Mouse (Mus musculus): ENCODE measurements at regions not wholly inside any gene's neighbourhood (a gene's known extent, or its start where the extent isn't known, plus 50 kb on each side); places are given as distances from the start of the nearest gene placed in this dataset.

DNA sequence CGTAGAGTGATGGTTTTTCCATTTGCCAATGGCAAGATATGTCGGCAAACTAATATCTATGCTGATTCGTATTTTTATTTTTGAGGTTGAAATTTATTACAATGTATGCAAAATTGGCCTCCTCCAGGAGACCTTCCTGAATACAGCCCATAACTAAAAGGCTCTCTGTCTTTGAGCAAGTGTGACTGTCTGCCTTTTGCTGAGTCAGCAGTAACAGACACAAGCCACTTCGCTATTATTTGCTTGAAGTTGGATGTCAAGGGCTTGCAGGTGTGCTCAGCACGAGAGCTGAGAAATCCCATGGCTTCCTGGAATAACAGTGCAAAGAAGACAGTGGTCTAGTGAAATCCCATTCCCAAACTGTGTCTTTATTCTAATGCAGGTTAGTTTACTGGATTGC, 56.9 kb downstream of the Dmrt2 start:
- no peak for DNase-seq

DNA sequence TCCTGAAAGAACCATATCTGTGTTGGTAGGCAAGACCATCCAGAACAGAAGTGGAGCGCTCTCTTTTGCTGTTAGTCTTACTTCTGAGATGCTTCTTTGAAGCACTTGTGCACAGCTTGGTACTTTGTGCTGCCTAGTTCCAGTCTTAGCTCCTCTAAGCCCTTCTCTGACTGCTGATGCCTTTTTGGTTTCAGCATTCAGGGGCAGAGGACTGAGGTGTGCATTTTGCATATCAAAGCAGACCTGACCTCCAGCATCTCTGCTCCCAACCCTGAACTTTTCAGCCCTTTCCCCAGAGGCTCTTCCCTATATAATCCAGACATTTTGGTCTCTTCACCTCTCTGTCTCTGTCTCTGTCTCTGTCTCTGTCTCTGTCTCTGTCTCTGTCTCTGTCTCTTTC, 57.4 kb downstream of the Dmrt2 start:
- no peak for DNase-seq

DNA sequence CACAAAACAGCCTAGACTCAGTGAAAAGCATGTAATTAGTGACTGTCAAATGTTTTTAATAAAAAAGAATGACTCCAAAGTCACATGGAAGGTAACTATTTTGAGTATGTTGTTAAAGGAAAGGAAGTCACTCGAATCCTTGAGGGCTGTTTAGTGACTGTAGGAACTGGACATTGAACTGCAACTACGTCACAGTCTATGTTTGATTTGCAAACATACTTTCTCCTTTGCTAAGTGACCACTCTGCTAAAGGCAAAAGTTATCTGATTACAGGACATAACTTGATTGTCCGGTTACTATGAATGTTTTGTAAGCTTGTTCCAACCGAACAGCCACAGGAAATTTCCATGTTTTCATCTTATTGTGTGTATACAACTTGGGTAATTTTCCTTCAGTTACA, 106.2 kb downstream of the Dmrt2 start:
- no peak for DNase-seq

DNA sequence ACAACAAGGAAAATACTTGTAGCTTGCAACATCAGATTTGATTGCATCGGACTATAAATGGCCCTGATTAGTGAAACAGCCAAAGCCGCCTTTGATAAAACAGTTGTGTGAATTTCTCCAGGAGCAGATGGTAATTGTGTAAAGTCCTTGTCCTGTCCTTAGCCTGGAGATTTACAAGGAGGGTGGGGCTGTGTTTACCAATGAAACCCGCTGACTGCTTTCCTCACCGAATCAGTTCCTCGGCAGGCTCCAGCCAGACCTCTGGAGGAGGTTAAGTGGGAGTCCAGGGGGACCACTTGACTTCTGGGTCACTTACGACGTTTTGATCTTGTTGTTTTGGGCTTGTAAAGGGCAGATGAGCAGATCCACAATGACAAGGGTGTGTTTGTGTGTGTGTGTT, 107.1 kb downstream of the Dmrt2 start:
- DNase-seq, result no peak

DNA sequence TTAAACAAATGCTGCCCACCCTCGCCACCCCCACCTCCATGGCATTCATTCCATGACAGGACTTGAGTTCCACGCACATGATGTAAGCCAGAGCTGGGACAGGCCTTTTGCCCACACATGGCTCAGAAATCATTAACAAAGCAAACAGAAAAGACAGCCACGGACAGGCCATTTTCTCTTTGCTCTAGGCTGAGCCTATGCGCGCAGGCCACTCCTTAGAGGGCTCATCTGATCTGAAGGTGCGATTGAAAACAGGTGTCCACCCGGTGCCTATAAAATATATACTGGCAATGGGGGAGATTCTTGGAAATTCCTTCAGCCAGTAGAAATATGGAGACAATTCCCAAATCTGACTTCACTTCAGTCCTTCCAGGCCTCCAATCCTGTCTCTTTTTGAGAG, 109.1 kb downstream of the Dmrt2 start:
- no peak for DNase-seq

DNA sequence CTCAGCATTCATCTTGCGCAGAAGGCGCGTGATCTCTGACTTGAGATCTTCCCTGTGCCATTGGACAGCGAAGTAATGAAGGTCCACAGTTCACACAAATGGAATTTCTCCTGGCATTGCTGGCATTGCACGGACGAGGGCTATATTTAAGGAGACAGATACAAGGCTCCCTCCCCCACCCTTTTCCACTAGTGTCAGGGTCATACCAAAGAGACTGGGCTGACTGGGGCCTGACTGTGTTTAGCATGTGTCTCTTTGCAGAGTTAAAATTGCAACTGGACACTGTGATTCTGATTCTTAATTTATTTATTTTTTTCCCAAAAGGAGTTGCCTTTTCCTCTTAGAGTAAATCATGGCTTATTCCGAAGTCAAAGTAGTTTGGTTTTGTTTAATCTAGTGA, 130.5 kb downstream of the Dmrt2 start:
- DNase-seq, result no peak

DNA sequence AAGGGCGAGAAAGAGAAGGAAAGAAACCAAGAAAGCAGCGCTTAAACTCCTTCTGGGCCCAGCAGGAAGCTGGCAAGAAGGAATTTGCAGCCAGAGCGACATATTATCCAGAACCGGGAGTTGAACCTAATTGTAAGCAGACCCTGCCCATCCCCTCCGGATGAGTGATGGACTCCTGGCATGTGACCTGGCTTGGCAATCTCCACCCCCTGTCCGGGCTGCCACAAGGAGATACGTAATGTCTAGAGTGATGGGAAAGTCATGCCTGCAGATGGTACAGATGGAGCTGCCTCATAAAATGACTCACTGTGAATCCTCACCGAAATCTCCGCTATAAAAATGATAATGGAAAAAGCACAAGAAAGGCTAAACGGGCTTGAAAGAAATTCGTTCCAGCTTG, 133.1 kb downstream of the Dmrt2 start:
- peak; percentile 64 for DNase-seq

DNA sequence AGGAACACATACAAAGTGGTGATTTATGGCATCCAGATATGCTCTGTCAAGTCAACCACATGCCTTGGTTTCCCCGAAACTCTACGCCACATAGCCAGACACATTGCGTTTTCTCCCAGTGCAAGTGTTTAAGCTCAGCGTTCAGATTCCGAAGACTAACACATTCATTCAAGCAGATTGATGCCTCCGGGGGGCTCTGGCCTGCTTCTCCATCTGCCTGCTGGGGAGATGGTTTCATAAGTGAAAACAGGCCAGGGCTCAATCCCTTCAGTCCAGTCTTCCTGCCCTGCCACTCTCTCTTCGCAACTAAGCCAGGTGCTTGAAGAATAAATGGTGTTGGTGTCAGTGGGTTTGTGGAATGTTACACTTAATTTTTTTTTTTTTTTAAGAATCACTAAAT, 141.4 kb downstream of the Dmrt2 start:
- peak; percentile 25 to 50 for DNase-seq

DNA sequence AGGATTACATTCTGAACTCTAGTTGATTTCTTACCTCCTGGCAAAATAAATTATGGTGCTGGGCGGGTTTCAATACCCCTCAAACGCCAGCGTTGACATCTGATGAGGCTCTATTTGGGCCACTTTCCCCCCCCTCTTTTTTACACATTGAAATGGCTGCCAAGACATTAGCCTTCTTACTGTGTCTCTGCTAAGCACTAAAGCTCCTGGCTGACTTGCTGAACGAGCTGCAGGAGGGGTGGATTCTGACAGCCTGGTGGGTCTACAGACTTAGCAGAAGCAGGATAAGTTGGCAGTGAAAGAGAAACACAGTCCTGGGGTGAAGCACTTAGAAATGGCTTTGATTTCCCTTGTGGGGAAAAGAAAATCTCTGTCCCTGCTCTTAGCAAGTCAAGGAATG, 172.9 kb downstream of the Dmrt2 start:
- DNase-seq, result no peak

DNA sequence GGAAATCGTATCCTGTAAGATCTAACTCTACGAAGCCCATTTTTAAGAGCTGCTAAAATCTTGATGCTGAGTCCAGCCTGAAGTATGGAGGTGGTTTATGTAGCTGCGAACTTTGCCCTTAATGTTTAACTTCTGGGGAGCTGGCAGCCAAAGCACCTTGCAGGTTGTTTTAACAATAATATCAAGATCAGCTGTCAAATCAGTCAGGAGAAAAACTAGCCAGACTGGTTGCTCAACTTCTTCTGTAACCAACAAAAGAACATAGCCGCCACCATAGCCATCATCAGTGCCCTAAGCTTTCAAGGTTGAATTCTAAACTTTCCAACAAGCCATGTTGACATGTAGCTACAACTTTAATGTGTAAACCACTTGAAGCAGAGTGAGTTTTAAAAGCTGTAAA, 184.1 kb downstream of the Dmrt2 start:
- DNase-seq, result no peak

DNA sequence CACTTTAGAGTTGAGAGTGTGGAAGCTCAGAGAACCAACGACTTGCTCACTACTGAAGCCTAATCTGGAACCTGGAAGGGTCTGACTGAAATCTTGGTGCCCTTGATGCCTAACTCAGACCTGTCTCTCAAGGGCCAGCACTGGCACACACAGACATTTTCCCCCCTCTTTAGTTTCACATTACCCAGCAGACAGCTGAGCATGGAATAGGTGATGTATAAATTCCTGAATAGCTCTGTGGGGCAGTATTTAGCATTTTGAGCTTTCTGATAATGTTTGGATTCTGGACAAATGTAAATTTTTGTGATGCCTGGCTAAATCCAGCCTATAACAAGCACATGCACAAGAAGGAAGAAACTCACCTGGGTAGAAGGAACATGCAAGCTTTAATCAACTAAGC, 191.1 kb downstream of the Dmrt2 start:
- DNase-seq, result no peak

DNA sequence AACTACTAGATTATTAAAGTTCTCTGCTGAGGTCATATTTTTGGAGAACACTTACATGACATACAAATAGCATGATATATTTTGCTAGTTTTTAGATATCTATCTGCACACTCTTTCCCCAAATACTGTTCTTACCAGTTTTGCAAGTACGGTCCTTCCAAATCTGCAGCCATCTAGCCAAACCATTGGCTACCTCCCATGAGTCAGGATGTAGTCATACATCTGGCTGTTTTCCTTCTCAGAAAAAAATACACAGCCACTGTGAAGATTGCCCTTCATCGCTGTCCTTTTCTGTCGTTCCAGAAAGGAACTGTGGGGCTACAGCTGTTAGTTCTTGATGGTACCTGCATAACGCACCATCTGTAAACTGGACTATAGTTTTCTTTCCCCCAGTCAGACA, 234.5 kb downstream of the Dmrt2 start:
- DNase-seq, result no peak

DNA sequence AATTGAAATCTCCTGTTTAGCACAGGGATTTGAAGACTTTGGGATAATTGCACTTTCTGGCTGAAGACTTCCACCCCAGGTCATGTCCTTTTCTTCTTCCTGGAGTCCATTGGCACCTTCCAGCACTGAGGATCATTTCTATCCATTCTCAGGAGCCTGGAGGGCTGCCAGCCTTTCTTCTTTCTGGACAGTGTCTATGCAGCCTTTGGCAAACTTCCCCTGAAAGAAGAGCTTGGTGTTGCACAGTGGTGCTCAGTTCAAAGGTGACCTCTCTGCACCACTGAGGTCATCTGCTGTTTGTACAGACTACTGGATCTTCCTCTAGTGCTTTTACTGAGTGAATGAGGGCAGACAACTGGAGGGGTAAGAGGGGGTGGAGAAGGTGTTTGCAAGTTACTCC, 249.8 kb downstream of the Dmrt2 start:
- DNase-seq, result peak in 1 of 2 experiments; percentile 6

DNA sequence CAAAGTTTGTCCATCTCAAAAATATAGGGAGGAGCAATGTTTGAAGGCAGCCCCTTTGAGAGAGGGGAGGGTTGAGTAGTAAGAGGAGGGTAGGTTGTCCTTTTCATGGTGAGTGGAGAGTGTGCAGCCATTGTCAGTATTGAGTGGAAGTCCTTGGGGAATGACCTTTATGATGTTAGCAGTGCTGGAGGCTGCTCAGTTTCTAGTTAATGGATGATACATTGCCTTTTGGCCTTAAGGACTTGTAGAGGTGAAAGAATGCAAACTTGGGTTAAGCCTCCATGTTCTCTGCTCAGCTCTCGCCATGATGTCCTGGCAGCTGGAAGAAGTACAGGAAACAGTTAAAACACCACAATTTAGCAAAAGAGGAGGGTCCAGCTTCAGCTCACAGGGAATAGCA, 250.6 kb downstream of the Dmrt2 start:
- no peak for DNase-seq

DNA sequence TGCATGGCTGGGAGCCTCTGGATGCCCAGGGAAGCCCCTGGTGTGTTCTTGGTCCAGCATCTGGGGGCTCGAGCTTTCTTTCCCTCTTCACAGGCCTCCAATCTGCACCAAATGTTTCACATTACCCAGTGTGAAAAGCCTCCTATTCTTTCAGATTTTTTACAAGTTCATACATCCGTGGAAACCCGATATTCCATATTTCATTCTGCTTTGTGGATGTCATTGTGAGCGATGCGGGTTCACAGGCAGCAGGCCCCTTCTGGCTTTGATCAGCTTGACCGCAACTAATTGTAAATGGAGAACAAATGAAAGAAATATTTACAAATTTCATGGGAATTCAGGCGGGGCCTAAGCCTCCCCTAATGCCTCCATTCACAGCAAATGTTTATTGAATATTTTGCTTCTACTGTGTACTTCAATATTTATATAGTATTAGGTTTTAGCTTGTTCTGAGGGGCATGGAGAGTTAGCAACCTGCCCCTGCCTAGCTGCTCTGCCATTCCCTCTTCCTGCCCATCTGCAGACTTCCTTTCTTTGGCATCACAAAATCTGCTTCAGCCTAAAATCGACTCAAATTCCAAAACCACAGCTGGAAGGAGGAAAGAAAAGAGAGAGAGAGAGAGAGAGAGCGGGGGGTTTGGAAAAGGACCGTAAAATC, 251.6 kb downstream of the Dmrt2 start:
- no peak for DNase-seq

DNA sequence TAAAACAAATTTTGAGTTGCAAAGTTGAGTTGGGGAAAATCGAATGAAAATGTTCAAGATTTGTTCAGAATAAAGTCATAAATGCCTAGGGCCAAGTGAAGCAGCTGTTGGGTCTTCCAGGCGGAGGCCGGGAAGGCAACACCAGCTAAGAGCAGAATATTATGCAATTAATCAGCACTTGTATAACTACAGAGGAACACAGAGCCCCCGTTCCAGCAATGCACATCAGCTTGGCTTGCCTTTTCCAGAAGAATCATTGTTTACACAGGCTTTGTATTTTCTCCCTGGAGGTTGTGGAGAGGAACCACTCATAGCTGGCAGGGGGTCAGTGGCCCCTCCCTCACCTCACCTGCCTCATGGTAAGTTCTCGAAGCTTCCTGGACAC, 252.2 kb downstream of the Dmrt2 start:
- DNase-seq, result no peak

DNA sequence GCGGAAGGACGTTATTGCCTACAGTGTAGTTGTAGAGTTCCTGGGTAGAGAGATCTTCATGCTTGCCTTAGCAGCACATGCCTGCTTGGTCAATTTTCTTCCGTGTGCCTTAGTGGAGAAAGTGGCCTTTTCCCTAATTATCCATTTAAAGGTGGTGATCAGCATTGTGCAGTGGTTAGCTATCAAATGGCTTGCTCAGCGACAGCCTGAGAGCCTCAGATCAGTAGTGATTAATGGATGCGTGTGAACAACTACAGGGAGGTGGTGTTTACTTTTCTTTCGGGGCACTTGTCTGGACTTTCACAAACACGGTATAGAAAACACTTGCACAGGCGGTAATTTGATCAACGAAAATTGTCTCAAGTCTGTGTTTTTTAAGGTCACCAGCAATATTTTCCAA, 255.0 kb downstream of the Dmrt2 start:
- DNase-seq, result no peak

DNA sequence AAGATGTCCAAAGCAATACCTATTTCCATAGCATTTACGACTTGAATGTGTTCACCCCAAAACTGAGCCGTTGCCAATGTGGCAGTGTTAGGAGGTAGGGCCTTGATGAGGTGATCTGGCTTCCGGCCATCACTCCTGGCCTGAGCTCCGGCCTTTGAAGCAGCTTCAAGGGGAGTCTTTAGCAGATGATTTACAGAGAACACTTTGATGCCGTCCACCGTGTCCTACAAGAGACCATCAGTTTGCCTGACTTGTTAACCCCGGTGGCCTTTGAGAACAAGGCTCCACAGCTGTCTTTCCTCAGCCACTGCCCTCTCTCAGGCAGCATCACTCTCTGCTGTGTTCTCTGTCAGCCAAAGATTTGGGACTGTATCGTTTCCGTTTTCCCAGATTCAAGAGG, 265.1 kb downstream of the Dmrt2 start:
- DNase-seq, result peak; percentile 1 to 5

DNA sequence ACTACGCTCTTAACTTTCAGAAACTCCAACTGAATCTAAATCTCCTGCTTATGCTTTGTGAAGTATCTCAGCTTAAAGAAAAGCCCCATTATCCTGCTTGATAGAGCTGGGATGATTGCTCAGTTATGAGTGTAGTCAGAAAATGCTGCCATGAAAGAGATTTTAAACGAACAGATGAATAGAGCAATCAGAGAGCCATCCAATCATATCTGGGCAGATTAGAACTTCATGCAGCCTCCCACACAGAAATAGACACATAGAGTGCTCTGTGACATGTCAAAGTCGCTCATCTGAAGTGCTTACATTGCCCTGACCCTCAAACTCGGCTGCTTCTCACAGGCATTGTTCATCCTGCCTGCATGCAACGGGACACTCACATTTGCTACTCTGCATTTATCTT, 299.0 kb downstream of the Dmrt2 start:
- DNase-seq, result no peak

DNA sequence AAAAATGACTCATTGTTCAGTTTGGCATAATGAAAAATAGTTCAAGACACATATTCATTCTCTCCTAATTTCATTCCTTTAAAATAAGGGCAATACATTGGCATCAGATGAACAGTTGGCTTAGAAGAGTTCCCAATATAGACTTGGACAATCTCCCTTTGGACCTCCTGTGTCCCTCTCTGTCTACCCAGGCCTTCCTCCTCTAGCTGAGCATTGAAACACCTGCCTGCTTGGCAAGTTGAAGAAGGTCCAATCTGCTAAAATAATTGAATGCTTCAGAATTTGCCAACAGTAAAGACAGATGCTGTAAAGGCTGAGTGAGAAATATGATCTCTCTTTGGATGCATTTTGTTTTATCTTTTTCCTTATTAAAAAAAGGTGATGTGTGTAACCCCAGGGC, 303.0 kb downstream of the Dmrt2 start:
- peak; percentile 4 to 55 for DNase-seq

DNA sequence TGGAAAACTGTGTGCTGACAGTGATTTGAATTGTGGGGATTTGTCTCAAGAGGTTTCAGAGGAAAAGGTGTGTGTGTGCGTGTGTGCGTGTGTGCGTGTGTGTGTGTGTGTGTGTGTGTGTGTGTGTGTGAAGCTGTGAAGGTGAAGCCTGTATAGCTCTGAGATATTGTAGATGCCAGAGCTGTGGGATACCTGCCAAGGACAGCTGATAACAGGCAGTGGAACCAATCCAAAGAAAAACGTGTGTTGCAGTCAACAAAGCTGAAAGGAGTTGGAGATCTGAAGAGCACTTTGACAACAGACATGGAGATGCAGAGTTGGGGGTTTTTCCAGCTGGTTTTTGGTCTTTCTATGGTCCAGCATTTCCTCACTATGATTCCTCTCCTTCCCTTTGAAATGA, 308.1 kb downstream of the Dmrt2 start:
- peak; percentile 39 to 42 for DNase-seq

DNA sequence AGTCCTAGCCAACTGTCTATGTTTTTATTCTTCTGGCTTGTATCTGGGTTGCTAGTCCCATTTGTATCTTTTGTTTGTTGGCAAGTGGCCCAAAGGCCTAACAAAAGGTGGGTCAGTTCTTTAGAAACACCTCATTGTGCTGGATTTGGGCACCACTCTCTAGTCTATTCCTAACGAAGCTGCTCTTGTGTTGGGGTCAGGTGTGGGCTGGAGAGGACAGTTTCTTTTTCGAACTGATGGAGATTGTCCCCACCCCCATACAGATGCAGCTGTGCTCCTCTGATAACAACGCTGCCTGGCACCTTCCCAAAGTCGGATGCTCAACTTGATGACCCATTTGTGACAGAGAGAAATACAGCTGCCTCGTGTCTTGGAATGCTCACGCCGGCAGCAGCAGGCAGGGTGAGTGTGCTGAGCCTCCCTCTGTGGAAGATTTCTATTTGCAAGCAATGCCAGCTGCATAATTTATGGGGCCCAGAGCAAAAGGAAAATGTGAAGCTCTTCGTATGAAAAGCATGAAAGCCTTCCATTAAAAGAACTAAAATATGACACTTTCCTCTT, 342.5 kb downstream of the Dmrt2 start:
- peak in 1 of 2 experiments; percentile 9 for DNase-seq

DNA sequence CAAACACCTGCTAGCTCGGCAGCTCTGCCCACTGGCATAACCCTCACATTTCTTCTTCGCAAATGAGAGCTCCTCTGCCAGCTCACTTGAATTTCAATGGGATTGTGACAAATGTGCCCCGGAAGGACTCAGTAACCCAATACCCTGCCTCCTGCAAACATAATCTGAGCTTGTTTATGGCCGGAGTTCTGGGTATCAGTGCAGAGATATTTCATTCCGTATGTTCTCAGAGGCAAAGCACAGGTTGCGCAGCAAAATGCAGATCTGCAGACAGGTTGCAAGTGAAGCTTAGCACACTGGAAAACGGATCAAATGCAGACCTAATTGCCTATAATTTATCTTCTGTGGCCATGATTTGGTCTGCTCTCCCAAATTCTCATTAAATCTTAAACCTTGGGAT, 348.9 kb downstream of the Dmrt2 start:
- no peak for DNase-seq

DNA sequence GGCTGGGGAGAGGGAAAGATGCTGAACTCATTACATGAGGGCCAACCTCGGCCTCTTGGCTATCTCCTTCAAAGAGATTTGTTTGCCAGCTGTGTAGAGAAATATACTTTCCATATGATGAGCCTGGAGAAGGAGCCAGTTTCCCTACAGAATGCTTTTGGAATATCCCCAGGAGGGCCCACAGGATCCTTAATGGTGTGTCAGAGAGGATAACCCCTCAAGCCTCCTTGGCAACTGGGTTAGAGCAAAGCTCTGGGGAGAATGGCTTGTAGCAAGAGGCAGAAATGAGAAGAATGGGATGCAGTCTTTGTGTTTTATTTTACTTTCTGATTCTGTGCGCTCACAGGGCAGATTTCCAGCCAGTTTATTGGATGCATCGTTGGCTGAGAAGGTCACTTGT, 353.9 kb downstream of the Dmrt2 start:
- no peak for DNase-seq

DNA sequence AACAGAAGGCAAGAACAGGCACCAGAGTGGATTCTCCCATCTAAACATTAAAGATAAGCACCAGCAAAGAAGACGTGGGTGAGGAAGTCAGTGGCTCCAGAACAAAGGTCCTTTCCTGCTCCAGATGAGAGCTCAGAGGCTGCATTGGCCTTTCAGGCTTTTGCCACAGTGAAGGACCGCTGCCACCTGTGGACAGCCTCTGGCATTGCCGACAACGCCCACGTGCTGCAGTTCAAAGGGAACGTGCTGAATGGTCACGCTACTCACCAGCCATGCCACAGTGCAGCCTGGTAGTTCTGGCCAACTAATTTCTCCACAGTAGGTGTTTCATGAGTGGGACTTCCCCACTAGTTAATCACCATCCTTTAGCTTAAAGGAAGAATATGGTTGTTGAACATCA, 365.1 kb downstream of the Dmrt2 start:
- DNase-seq, result peak; percentile 50 to 60
